Mouse (Mus musculus): ENCODE data around the gene Nanos3. TPM values are rescaled to one million over a fixed set of nuclear protein-coding genes. Genes with fewer than 3 reads are reported as not detected.
A peak's percentile ranks its signal among the peaks of the same experiment; 100 is the strongest.

Gene Nanos3
- polyA plus RNA-seq, 1 experiment from 2014 or later, result 5.6 TPM

- Histone ChIP-seq H3K9ac (ENCODE audit: low read depth, low read length) (no peak overlapping the region), H3K4me1 (replicated peaks; ENCODE audit: control insufficient read depth, insufficient read depth, low read length) (no peaks in the 10 kb centered on the region), H3K27me3 (ENCODE audit: control insufficient read depth, insufficient read depth, low read length) (no peaks in the 10 kb centered on the region), H3K27ac (ENCODE audit: low read depth, low read length) (no peak overlapping the region), H3K36me3 (ENCODE audit: control insufficient read depth, insufficient read depth, low read length) (0 out of 2 replicates have a peak, but pooled peaks cover 6% of the 10 kb centered on the region), H3K4me2 (replicated peaks; ENCODE audit: low read depth, low read length) (no peak overlapping the region), H3K9me3 (ENCODE audit: control insufficient read depth, low read length) (no peaks in the 10 kb centered on the region), H3K4me3 (ENCODE audit: low read depth, low read length) (no peak overlapping the region)
- DNase-seq (ENCODE audit: low spot score) (no peak), ATAC-seq (ENCODE audit: low FRiP score) (no peak)
- 48% methylated on average over 30 of the region's 30 CpGs for WGBS
Observed at GRCm38 (mm10) chr8:84130806-84131205, 54.2 kb downstream of the Nanos3 start.

- Histone ChIP-seq H3K4me2 (replicated peaks; ENCODE audit: low read depth, low read length) (no peak overlapping the region), H3K9me3 (ENCODE audit: control insufficient read depth, low read length) (no peaks in the 10 kb centered on the region), H3K9ac (ENCODE audit: low read depth, low read length) (no peak overlapping the region), H3K36me3 (ENCODE audit: control insufficient read depth, insufficient read depth, low read length) (no peaks in the 10 kb centered on the region), H3K4me1 (replicated peaks; ENCODE audit: control insufficient read depth, insufficient read depth, low read length) (no peaks in the 10 kb centered on the region), H3K27me3 (ENCODE audit: control insufficient read depth, insufficient read depth, low read length) (no peaks in the 10 kb centered on the region), H3K4me3 (ENCODE audit: low read depth, low read length) (no peak overlapping the region), H3K27ac (ENCODE audit: low read depth, low read length) (no peak overlapping the region)
- no peak for DNase-seq (ENCODE audit: low spot score)
- no peak for ATAC-seq (ENCODE audit: low FRiP score)
- WGBS, result 76% methylated on average over 8 of the region's 8 CpGs
Observed at GRCm38 (mm10) chr8:84128277-84128676, 56.7 kb downstream of the Nanos3 start.

GRCm38 (mm10) chr8:84127202-84127901, 57.7 kb downstream of the Nanos3 start:
- no peak for DNase-seq (ENCODE audit: low spot score)
- Histone ChIP-seq H3K27ac (ENCODE audit: low read depth, low read length) (no peak overlapping the region), H3K36me3 (ENCODE audit: control insufficient read depth, insufficient read depth, low read length) (no peaks in the 10 kb centered on the region), H3K27me3 (ENCODE audit: control insufficient read depth, insufficient read depth, low read length) (no peaks in the 10 kb centered on the region), H3K4me1 (replicated peaks; ENCODE audit: control insufficient read depth, insufficient read depth, low read length) (no peaks in the 10 kb centered on the region), H3K9me3 (ENCODE audit: control insufficient read depth, low read length) (no peaks in the 10 kb centered on the region), H3K4me2 (replicated peaks; ENCODE audit: low read depth, low read length) (no peak overlapping the region), H3K4me3 (ENCODE audit: low read depth, low read length) (no peak overlapping the region), H3K9ac (ENCODE audit: low read depth, low read length) (no peak overlapping the region)
- ATAC-seq (ENCODE audit: low FRiP score), result no peak
- 66% methylated on average over 17 of the region's 17 CpGs for WGBS

- no peaks in the 10 kb centered on the region for H3K9me3 ChIP-seq (ENCODE audit: control insufficient read depth, low read length)
- no peak overlapping the region for H3K4me2 ChIP-seq (replicated peaks; ENCODE audit: low read depth, low read length)
- H3K4me3 ChIP-seq (ENCODE audit: low read depth, low read length), result no peak overlapping the region
- DNase-seq (ENCODE audit: low spot score) (no peak), ATAC-seq (ENCODE audit: low FRiP score) (no peak)
- WGBS, result 79% methylated on average over 2 of the region's 2 CpGs
- no peaks in the 10 kb centered on the region for H3K27me3 ChIP-seq (ENCODE audit: control insufficient read depth, insufficient read depth, low read length)
- no peaks in the 10 kb centered on the region for H3K36me3 ChIP-seq (ENCODE audit: control insufficient read depth, insufficient read depth, low read length)
- no peak overlapping the region for H3K27ac ChIP-seq (ENCODE audit: low read depth, low read length)
- H3K9ac ChIP-seq (ENCODE audit: low read depth, low read length), result no peak overlapping the region
- H3K4me1 ChIP-seq (replicated peaks; ENCODE audit: control insufficient read depth, insufficient read depth, low read length), result no peaks in the 10 kb centered on the region
Observed at GRCm38 (mm10) chr8:84126742-84127141, 58.3 kb downstream of the Nanos3 start.

GRCm38 (mm10) chr8:84125656-84126055, 59.4 kb downstream of the Nanos3 start, which contains the start of gene Podnl1:
Gene Podnl1, plus strand, starts transcription at chr8:84125989.
- DNase-seq (ENCODE audit: low spot score) (no peak), ATAC-seq (ENCODE audit: low FRiP score) (no peak)
- 62% methylated on average over 9 of the region's 9 CpGs for WGBS
- H3K4me1 ChIP-seq (replicated peaks; ENCODE audit: control insufficient read depth, insufficient read depth, low read length), result no peaks in the 10 kb centered on the region
- H3K36me3 ChIP-seq (ENCODE audit: control insufficient read depth, insufficient read depth, low read length), result no peaks in the 10 kb centered on the region
- H3K9me3 ChIP-seq (ENCODE audit: control insufficient read depth, low read length), result no peaks in the 10 kb centered on the region
- no peak within 1 kb of the TSS for H3K9ac ChIP-seq (ENCODE audit: low read depth, low read length)
- no peak within 1 kb of the TSS for H3K4me2 ChIP-seq (replicated peaks; ENCODE audit: low read depth, low read length)
- no peak within 1 kb of the TSS for H3K27ac ChIP-seq (ENCODE audit: low read depth, low read length)
- H3K4me3 ChIP-seq (ENCODE audit: low read depth, low read length), result no peak within 1 kb of the TSS
- no peaks in the 10 kb centered on the region for H3K27me3 ChIP-seq (ENCODE audit: control insufficient read depth, insufficient read depth, low read length)

MicroRNAs encoded within 50 kb of the gene (microRNA counts, 519-probe panel; counts per million panel counts)
- microRNA mmu-miR-181c (2,051 counts per million, percentile 4 among the panel's probes with 10 or more counts), microRNA mmu-miR-23a (4,319 counts per million, percentile 45 among the panel's probes with 10 or more counts), microRNA mmu-miR-27a (5,290 counts per million, percentile 75 among the panel's probes with 10 or more counts)

Other genes starting within 250 kb of the Nanos3 start
- 0.93 and 1.2 TPM in 2 replicates for gene Gm10644, start 230.0 kb downstream of the Nanos3 start, polyA plus RNA-seq (2014; fragmentation: Nextera tagmentation; extraction: Ambion mirVana)
- gene Asf1b, start 229.7 kb downstream of the Nanos3 start, polyA plus RNA-seq (2014; fragmentation: Nextera tagmentation; extraction: Ambion mirVana), result 79.5 and 80.6 TPM in 2 replicates
- gene Prkaca, start 212.2 kb downstream of the Nanos3 start, polyA plus RNA-seq (2014; fragmentation: Nextera tagmentation; extraction: Ambion mirVana), result 139 TPM in 2 replicates
- 15.1 and 17.0 TPM in 2 replicates for gene Samd1, start 187.5 kb downstream of the Nanos3 start, polyA plus RNA-seq (2014; fragmentation: Nextera tagmentation; extraction: Ambion mirVana)
- gene 1700067K01Rik, start 183.7 kb downstream of the Nanos3 start, polyA plus RNA-seq (2014; fragmentation: Nextera tagmentation; extraction: Ambion mirVana), result 0.80 and 0.93 TPM in 2 replicates
- gene 2210011C24Rik, start 173.0 kb downstream of the Nanos3 start, polyA plus RNA-seq (2014; fragmentation: Nextera tagmentation; extraction: Ambion mirVana), result 0.22 TPM in 1 of 2 replicates, not detected in the other
- gene Palm3, start 163.7 kb downstream of the Nanos3 start, polyA plus RNA-seq (2014; fragmentation: Nextera tagmentation; extraction: Ambion mirVana), result 3.3 and 3.5 TPM in 2 replicates
- gene Il27ra, start 142.6 kb downstream of the Nanos3 start, polyA plus RNA-seq (2014; fragmentation: Nextera tagmentation; extraction: Ambion mirVana), result not detected in 2 replicates
- 0.48 TPM in 1 of 2 replicates, not detected in the other for gene Rln3, start 140.2 kb downstream of the Nanos3 start, polyA plus RNA-seq (2014; fragmentation: Nextera tagmentation; extraction: Ambion mirVana)
- gene Gm10643, start 120.1 kb downstream of the Nanos3 start, polyA plus RNA-seq (2014; fragmentation: Nextera tagmentation; extraction: Ambion mirVana), result 2.0 and 2.2 TPM in 2 replicates
- gene Rfx1, start 118.4 kb downstream of the Nanos3 start, polyA plus RNA-seq (2014; fragmentation: Nextera tagmentation; extraction: Ambion mirVana), result 5.5 and 8.8 TPM in 2 replicates
- gene Dcaf15, start 80.4 kb downstream of the Nanos3 start, polyA plus RNA-seq (2014; fragmentation: Nextera tagmentation; extraction: Ambion mirVana), result 12.5 and 12.8 TPM in 2 replicates
- 0.17 and 0.23 TPM in 2 replicates for gene Podnl1, start 59.2 kb downstream of the Nanos3 start, polyA plus RNA-seq (2014; fragmentation: Nextera tagmentation; extraction: Ambion mirVana)
- gene Cc2d1a, start 37.3 kb downstream of the Nanos3 start, polyA plus RNA-seq (2014; fragmentation: Nextera tagmentation; extraction: Ambion mirVana), result 8.5 and 8.8 TPM in 2 replicates
- 0.57 and 0.88 TPM in 2 replicates for gene 4930432K21Rik, start 37.2 kb downstream of the Nanos3 start, polyA plus RNA-seq (2014; fragmentation: Nextera tagmentation; extraction: Ambion mirVana)
- 22.5 and 26.1 TPM in 2 replicates for gene Zswim4, start 51.8 kb upstream of the Nanos3 start, polyA plus RNA-seq (2014; fragmentation: Nextera tagmentation; extraction: Ambion mirVana)
- gene D8Ertd738e, start 64.5 kb upstream of the Nanos3 start, polyA plus RNA-seq (2014; fragmentation: Nextera tagmentation; extraction: Ambion mirVana), result 298 and 313 TPM in 2 replicates
- 49.8 and 51.2 TPM in 2 replicates for gene Mri1, start 72.1 kb upstream of the Nanos3 start, polyA plus RNA-seq (2014; fragmentation: Nextera tagmentation; extraction: Ambion mirVana)
- gene Ccdc130, start 85.2 kb upstream of the Nanos3 start, polyA plus RNA-seq (2014; fragmentation: Nextera tagmentation; extraction: Ambion mirVana), result 21.3 and 27.4 TPM in 2 replicates
- 5.2 and 10.4 TPM in 2 replicates for gene Cacna1a, start 203.2 kb upstream of the Nanos3 start, polyA plus RNA-seq (2014; fragmentation: Nextera tagmentation; extraction: Ambion mirVana)

All from hindbrain, embryonic 11.5 days (tissue).